Mouse (Mus musculus) heart, embryonic 10.5 days (tissue): ENCODE measurements around the gene Cux1. TPM values are rescaled to one million over a fixed set of nuclear protein-coding genes. Genes with fewer than 3 reads are reported as not detected.

Experiments used
- DNase-seq: peaks from one replicate; pipeline ENCODE4 v3.0.0-alpha.2; 2017; ENCODE audit warnings: low spot score
- H3K27ac ChIP-seq: fragments of 300-500 bp; sonication (generic); 2 replicates; pipeline ENCODE4 v1.5.1; 2016; ENCODE audit warnings: mild to moderate bottlenecking
- H3K27me3 ChIP-seq: fragments of 300-500 bp; sonication (generic); 2 replicates; pipeline ENCODE4 v1.6.1; 2016; ENCODE audit warnings: mild to moderate bottlenecking; ENCODE audit not compliant: poor library complexity, insufficient read depth, severe bottlenecking
- H3K36me3 ChIP-seq: fragments of 300-500 bp; sonication (generic); 2 replicates; pipeline ENCODE4 v1.6.1; 2016; ENCODE audit warnings: mild to moderate bottlenecking, moderate library complexity
- H3K4me1 ChIP-seq: fragments of 300-500 bp; sonication (generic); 2 replicates; pipeline ENCODE4 v1.6.1; 2016; ENCODE audit warnings: mild to moderate bottlenecking
- H3K4me3 ChIP-seq: fragments of 300-500 bp; sonication (generic); 2 replicates; pipeline ENCODE4 v1.5.1; 2016; ENCODE audit warnings: mild to moderate bottlenecking, moderate library complexity
- H3K9me3 ChIP-seq: fragments of 300-500 bp; sonication (generic); 2 replicates; pipeline ENCODE4 v1.6.1; 2016; ENCODE audit warnings: mild to moderate bottlenecking, moderate library complexity
- WGBS: fragments of 180-500 bp; shearing (Covaris S2); methylation state at CpG from one replicate; pipeline ENCODE4 v1.1.7; 2016; 5-methylcytosine and 5-hydroxymethylcytosine counted together
- polyA plus RNA-seq: library from polyadenylated mRNA; unstranded; fragments of >200 nt; fragmentation: Nextera tagmentation; extraction: Ambion mirVana; gene quantifications from 2 replicates; pipeline ENCODE4 v1.2.1, GENCODE M21; 2016

The Cux1 gene
- polyA plus RNA-seq, 1 experiment from 2014 or later: 65.8 TPM

DNA sequence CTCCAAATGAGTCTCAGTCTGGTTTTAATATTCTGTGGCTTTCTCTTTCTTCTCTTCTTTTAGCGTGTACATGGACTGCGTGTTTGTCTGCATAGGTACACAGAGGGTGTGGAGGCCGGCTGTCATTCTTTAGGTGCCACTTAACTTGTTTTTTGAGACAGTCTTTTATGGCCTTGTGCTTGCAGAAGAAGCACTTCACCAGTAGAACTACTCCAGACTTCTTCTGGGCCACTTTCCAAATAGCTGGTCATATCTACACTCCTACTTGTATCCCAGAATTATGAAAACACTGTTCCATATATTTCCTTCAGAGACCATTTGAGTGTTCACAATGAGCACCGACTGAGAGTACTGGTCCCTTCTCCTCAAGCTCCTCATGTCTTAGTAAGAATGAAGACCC lies 149.4 kb downstream of the Cux1 start:
- Histone ChIP-seq H3K27me3 (no peaks in the 10 kb centered on the region), H3K4me1 (peaks cover 19% of the 10 kb centered on the region), H3K36me3 (no peaks in the 10 kb centered on the region), H3K27ac (no peak overlapping the region), H3K9me3 (no peaks in the 10 kb centered on the region), H3K4me3 (no peak overlapping the region)
- no peak for DNase-seq
- WGBS: 82% methylated on average over 4 of the region's 4 CpGs

DNA sequence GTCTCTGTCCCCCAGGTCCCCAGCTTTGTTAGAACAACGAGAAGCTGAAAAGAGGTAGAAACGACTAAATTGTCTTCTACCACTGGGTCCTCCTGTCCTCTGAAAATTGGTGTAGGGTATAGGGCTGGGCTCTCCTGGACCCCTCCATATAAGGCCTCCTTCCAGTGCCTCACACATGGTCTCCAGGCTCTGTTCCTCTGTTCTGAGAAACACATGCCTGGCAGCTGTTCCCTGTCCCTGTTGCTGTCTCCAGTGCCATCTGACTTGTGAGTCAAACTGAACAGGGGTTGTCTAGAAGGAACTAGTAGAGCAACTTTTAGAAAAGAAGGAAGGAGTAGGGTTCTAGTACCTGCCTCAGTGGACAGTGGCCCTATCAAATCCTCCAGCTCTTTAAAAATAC lies 152.8 kb downstream of the Cux1 start:
- DNase-seq: no peak
- no peaks in the 10 kb centered on the region for H3K27me3 ChIP-seq
- no peaks in the 10 kb centered on the region for H3K9me3 ChIP-seq
- H3K4me1 ChIP-seq: peaks cover 35% of the 10 kb centered on the region
- WGBS: 68% methylated on average over 2 of the region's 2 CpGs
- H3K36me3 ChIP-seq: no peaks in the 10 kb centered on the region
- no peak overlapping the region for H3K4me3 ChIP-seq
- peak overlapping the region; percentile 47 for H3K27ac ChIP-seq

GRCm38 (mm10) chr5:136410681-136411181 lies 156.6 kb downstream of the Cux1 start:
- no peak for DNase-seq

GRCm38 (mm10) chr5:136406357-136406756 lies 160.9 kb downstream of the Cux1 start:
- DNase-seq: no peak
- peaks cover 22% of the 10 kb centered on the region for H3K36me3 ChIP-seq
- no peak overlapping the region for H3K27ac ChIP-seq
- no peak overlapping the region for H3K4me3 ChIP-seq
- H3K27me3 ChIP-seq: no peaks in the 10 kb centered on the region
- peaks cover 47% of the 10 kb centered on the region for H3K4me1 ChIP-seq
- no peaks in the 10 kb centered on the region for H3K9me3 ChIP-seq

More at GRCm38 (mm10) chr5:136410681-136411181, 156.6 kb downstream of the Cux1 start:
- 52% methylated on average over 7 of the region's 7 CpGs for whole genome bisulfite sequencing
- Histone ChIP-seq H3K9me3 (no peaks in the 10 kb centered on the region), H3K4me1 (peaks cover 41% of the 10 kb centered on the region), H3K27ac (0 out of 2 replicates have a peak overlapping the region, but pooled peaks have one; percentile 32), H3K4me3 (no peak overlapping the region), H3K36me3 (peaks cover 22% of the 10 kb centered on the region), H3K27me3 (no peaks in the 10 kb centered on the region)

DNA sequence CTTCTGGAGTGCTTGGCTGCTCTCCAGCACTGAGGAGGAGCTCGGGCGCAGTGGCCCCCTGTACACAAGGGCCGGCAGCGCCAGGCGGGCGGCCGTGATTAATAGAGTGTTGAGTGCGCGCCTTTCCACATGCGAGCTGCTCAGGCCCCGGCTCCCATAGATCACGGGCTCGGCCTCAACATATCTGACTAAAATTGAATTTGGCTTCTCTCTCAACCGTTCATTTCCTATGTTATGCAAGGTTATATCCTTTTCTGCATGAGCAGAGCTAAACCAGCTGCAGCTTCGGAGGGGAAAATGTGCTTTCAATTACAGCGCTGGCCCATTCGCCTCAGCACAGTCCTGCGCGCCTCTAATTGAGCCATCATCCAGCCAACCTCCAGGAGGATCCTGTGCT lies 163.7 kb downstream of the Cux1 start:
- 50% methylated on average over 19 of the region's 19 CpGs for WGBS
- Histone ChIP-seq H3K9me3 (no peaks in the 10 kb centered on the region), H3K27me3 (no peaks in the 10 kb centered on the region), H3K4me1 (peaks cover 26% of the 10 kb centered on the region), H3K27ac (peak overlapping the region; percentile 56; the same call in 1 of the 2 replicates), H3K36me3 (peaks cover 22% of the 10 kb centered on the region), H3K4me3 (no peak overlapping the region)
- DNase-seq: no peak

DNA sequence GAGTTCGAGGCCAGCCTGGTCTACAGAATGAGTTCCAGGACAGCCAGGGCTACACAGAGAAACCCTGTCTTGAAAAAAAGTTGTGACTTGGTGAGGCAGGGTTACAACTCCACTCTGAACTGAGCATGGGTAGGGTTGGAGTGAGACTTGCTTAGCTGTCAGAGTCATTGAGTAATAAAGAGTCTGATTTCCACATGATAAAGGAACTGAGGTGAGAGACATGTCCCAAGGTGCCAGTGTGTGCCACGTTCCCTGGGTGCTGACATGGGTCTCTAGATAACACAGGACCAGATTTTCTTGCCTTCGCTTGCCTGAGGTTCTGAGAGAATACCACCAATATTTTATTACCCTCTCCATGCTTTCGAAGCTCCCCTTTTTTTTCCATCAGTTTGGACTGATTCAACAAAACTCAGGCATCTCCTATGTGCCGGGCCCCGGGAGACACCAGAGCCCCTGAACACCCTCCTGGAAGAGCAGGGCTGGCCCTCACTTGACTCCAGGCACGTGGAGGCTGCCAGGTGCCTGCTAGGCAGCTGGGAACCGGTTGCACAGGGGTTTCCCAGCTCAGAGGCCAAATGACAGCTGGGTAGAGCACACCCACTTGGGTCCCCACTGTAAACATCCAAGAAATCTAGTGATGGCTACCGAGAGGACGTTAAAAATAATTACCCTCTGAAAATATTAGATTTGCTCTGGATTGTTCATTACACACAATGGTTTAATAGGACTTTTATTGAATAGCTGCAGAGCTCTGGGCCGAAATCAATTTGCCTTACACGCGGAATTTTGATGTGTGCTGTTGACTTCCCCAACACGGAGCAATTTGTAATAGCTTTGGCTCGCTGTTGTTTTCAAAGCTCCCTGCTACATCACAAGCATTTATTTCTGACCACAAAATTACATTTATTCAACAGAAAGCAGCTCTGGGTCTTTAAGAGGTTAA lies 164.4 kb downstream of the Cux1 start:
- Histone ChIP-seq H3K36me3 (peaks cover 17% of the 10 kb centered on the region), H3K27me3 (no peaks in the 10 kb centered on the region), H3K4me1 (peaks cover 23% of the 10 kb centered on the region), H3K27ac (0 out of 2 replicates have a peak overlapping the region, but pooled peaks have one; percentile 36), H3K9me3 (no peaks in the 10 kb centered on the region), H3K4me3 (no peak overlapping the region)
- 80% methylated on average over 15 of the region's 15 CpGs for WGBS
- DNase-seq: no peak

DNA sequence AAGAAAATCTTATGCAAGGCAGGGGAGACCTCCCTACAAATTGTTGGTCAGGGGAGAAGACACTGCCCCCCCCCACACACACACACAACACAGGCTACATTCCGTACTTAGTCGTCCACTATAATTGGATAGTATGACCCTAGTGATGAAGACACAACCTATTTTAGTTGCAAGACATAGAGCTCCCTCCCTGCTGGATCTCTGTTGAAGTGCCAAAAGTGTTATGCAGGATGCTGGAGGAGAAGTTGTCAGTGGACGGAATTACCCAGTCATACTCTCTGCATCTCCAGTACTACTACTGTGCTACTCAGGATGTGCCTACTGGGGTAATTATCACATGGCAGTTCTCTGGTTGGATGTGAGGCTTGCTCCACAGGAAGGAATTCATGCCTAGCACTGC lies 168.6 kb downstream of the Cux1 start:
- WGBS: 81% methylated on average over 3 of the region's 3 CpGs
- no peaks in the 10 kb centered on the region; the same call in 1 of the 2 replicates for H3K36me3 ChIP-seq
- no peaks in the 10 kb centered on the region for H3K9me3 ChIP-seq
- no peak overlapping the region for H3K4me3 ChIP-seq
- DNase-seq: no peak
- H3K27me3 ChIP-seq: no peaks in the 10 kb centered on the region
- no peak overlapping the region for H3K27ac ChIP-seq
- peaks cover 47% of the 10 kb centered on the region for H3K4me1 ChIP-seq

- WGBS: 85% methylated on average over 1 of the region's 1 CpGs
- DNase-seq: no peak
These were observed 170.6 kb downstream of the Cux1 start for GRCm38 (mm10) chr5:136396699-136397098.

GRCm38 (mm10) chr5:136396256-136396655 lies 171.0 kb downstream of the Cux1 start:
- H3K27ac ChIP-seq: no peak overlapping the region
- 65% methylated on average over 7 of the region's 7 CpGs for WGBS
- no peak for DNase-seq
- H3K27me3 ChIP-seq: no peaks in the 10 kb centered on the region
- no peak overlapping the region for H3K4me3 ChIP-seq
- peaks cover 8% of the 10 kb centered on the region for H3K36me3 ChIP-seq
- no peaks in the 10 kb centered on the region for H3K9me3 ChIP-seq
- H3K4me1 ChIP-seq: peaks cover 39% of the 10 kb centered on the region

More at GRCm38 (mm10) chr5:136396699-136397098, 170.6 kb downstream of the Cux1 start:
- Histone ChIP-seq H3K27me3 (no peaks in the 10 kb centered on the region), H3K9me3 (no peaks in the 10 kb centered on the region), H3K4me3 (no peak overlapping the region), H3K36me3 (peaks cover 4% of the 10 kb centered on the region), H3K27ac (no peak overlapping the region), H3K4me1 (peaks cover 38% of the 10 kb centered on the region)

- DNase-seq: no peak
- H3K27ac ChIP-seq: peak overlapping the region; percentile 65
- H3K27me3 ChIP-seq: no peaks in the 10 kb centered on the region
- H3K4me1 ChIP-seq: peaks cover 39% of the 10 kb centered on the region
- no peak overlapping the region for H3K4me3 ChIP-seq
- peaks cover 10% of the 10 kb centered on the region for H3K36me3 ChIP-seq
- no peaks in the 10 kb centered on the region for H3K9me3 ChIP-seq
- 71% methylated on average over 3 of the region's 3 CpGs for WGBS
These were observed 171.6 kb downstream of the Cux1 start for GRCm38 (mm10) chr5:136395600-136396195.

- no peak for DNase-seq
- Histone ChIP-seq H3K36me3 (peaks cover 11% of the 10 kb centered on the region), H3K27me3 (no peaks in the 10 kb centered on the region), H3K4me1 (peaks cover 39% of the 10 kb centered on the region), H3K27ac (no peak overlapping the region), H3K9me3 (no peaks in the 10 kb centered on the region), H3K4me3 (no peak overlapping the region)
- WGBS: 66% methylated on average over 6 of the region's 6 CpGs
These were observed 172.6 kb downstream of the Cux1 start for GRCm38 (mm10) chr5:136394517-136395212.

DNA sequence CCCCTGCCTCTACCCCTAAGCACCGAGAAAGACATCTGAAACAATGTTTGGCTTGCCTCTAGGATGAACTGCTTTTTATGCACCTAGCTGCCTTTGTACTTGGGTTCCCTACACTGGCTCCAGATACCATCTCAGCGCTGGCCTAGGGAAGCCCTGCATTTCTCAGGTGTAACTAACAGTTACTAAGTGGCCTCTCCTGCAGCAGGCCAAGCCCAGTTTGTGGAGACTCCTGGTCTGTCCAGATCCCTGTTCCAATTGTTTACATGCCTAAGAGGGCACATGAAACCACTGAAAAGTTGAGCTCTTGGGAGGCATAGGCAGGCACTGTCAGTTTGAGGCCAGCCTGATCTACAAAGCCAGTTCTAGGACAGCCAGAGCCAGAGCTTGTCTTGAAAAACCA lies 173.7 kb downstream of the Cux1 start:
- H3K27me3 ChIP-seq: no peaks in the 10 kb centered on the region
- no peak overlapping the region for H3K4me3 ChIP-seq
- no peak overlapping the region for H3K27ac ChIP-seq
- H3K4me1 ChIP-seq: peaks cover 35% of the 10 kb centered on the region
- peaks cover 11% of the 10 kb centered on the region for H3K36me3 ChIP-seq
- WGBS: 88% methylated on average over 2 of the region's 2 CpGs
- no peaks in the 10 kb centered on the region for H3K9me3 ChIP-seq
- no peak for DNase-seq
